Mouse (Mus musculus): ENCODE measurements around the gene Nphs2.
"Not testable (repeated sequence)": the region's sequence is repeated elsewhere in the genome, so short reads cannot be mapped to it uniquely, and the experiment has no call there.

Nphs2 gene

DNA sequence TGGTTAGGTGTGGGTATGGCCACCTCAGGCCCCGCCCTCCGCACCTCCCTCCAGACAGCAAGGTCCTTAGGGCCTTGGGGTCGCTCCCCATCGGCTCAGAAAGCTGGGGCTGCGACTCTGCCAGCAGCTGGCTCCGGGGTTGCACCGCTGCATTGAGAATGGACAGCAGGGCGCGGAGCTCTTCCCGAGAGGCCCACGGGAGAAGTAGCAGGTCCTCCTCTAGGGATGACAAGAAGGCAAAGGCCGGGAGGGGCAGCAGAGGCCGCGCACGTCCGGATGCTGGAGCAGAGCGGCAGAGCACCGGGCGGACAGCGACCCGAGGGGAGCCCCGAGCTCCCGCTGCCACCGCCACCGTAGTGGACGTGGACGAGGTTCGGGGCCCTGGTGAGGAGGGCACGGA, at the start of gene Nphs2:
Gene Nphs2 (plus strand): TSS at position 98 of the 400 bp plus-strand sequence.
- in situ Hi-C loops (cut with MseI, MboI) = no loop called here

DNA sequence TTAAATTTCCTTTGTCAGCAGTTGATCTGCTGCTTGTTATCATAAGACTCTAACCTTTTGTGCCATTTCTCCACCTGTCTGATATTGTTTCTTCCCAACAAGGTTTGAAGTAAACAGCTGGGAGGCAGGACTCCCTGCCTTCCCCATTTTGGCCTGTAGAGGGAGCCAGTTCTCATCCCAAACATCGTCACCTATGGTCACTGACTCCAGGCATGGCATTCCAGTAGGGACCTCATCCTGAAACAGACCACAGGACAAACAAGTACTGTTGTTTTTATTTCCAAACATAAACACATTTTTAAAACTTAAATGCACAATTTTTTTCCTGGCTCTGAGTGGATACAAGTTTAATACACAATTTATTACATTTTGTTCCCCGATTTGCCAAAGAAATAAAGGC, 47.2 kb upstream of the Nphs2 start:
- in situ Hi-C loops (cut with MseI, MboI) = no loop called here

DNA sequence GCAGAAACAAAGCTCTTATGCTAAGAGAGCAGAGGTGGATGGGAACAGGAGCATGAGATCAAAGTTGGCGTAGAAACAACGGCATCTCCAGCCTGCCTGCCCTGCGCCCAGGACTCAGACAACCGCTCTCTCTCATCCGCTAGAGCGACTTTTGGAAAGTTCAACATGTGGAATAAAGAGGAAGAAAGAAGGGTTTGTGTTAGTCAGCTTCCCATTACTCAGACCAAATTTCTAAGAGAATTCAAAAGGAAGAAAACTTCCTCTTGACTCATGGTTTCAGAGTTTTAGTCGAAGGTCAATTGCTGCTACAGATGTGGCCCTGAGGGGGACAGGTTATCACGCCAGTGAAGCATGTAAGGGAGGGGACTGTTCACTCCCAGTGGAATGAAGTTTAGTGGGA, 46.6 kb upstream of the Nphs2 start:
- in situ Hi-C loops (cut with MseI, MboI) = no loop called here

DNA sequence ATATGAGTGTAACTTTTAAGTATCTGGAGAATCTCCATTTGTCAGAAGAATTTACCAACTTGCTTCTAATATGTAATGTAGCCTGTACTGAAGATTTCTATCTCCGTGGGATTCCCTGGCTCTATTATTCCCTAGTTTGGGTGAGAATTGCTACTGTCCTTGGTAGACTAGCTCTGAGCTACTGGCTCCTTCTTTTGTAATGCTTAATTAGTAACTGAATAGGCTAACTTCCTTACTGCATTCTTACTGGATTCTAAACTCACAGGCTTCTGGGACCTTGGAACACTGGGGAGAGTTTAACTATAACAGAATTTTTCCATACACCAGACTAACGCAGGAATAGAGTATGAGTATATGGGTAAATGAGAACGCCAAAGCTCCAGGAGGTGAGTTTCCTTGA, 42.0 kb upstream of the Nphs2 start:
- in situ Hi-C loops (cut with MseI, MboI) = not testable (repeated sequence)

DNA sequence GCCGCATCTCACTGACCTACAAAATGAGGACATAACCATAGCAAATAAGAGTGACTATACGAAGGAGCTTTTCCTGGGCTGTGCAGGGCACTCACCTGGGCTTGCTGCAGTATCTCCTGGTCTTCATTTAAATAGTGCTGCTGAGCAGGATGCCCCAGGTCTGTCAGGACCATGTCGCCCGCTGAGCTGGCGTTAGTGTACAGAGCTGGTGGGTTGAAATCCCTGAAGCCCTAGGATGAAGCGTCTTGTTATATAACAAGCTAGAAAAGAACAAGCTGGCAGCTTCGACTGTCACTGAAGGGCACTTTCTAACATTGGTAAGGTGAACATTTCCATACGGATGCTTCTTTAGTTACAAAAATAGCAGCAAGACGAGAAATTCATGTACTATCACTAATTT, 40.1 kb upstream of the Nphs2 start:
- in situ Hi-C loops (cut with MseI, MboI) = no loop called here

DNA sequence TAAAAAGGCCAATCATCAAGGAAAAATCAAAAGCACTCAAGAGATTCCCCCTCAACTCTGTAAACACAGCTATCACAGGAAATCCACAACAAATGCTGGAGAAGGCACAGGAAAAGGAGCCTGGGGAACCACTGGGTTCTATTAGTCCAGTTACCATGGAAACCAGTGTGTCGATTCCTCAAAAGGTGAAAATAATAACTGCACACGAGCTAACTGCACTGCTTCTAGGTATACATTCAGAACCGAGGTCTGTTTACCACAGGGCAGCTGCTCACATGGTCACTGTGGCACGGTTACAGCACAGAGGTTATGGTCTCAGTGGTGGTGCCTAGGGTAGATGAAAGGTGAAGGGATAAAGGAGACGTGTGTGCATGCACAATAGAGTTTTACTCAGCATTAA, 38.9 kb upstream of the Nphs2 start:
- in situ Hi-C loops (cut with MseI, MboI) = no loop called here

DNA sequence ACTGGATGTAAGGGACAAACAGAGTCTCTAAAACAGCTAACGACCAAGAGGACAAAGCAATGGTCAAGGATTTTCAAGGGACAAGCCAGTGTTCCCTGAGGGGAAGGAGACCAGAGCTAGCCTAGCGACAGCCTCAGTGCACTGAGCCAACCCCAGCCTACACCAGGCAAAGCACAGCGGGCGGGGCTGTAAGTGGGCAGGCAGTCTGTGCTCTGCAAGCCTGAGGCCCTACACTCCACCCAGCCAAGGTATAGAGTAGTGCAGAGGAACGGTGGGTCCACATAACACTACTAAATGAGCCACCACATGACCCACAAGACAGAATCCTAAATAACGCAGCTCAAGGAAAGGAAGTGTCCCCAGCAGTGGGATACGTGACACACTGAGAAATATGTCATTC, 36.9 kb upstream of the Nphs2 start:
- in situ Hi-C loops (cut with MseI, MboI) = no loop called here

DNA sequence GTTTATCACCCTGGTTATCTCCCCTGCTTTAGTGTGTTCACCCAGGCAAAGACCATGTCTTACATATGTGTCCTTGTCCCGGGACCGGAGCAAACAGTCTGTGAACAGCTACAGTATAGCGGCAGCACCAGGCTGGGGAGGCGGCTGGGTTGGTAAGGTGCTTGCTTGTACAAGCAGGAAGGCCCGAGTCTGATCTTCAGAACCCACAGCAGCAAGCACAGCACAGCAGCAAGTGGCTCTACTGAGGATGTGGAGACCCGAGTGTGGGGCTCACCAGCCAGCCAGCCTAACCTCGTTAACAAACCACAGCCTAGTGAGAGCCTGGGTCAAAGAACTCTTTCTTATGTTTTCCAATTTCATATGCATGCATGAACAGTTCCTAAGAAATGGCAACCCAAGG, 30.4 kb upstream of the Nphs2 start:
- in situ Hi-C loops (cut with MseI, MboI) = no loop called here

DNA sequence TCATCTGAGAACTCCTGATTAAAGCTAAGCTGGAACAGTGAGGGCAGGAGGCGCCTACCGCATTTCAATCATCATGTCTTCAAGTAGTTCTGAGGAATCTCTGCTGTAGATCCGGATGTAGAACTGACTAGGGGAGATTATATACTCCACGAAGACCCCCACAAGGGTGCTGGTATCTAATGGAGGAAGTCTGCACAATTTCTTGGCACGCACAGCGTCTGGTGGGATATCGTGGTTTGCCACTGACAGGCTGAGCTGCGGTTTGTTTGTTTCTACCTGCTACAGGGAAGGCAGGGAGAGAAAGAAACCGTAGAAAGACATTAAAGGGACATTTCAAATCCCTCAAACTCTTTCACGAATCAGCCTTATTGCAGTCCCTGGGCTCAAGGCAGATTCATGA, 26.3 kb upstream of the Nphs2 start:
- in situ Hi-C loops (cut with MseI, MboI) = no loop called here

DNA sequence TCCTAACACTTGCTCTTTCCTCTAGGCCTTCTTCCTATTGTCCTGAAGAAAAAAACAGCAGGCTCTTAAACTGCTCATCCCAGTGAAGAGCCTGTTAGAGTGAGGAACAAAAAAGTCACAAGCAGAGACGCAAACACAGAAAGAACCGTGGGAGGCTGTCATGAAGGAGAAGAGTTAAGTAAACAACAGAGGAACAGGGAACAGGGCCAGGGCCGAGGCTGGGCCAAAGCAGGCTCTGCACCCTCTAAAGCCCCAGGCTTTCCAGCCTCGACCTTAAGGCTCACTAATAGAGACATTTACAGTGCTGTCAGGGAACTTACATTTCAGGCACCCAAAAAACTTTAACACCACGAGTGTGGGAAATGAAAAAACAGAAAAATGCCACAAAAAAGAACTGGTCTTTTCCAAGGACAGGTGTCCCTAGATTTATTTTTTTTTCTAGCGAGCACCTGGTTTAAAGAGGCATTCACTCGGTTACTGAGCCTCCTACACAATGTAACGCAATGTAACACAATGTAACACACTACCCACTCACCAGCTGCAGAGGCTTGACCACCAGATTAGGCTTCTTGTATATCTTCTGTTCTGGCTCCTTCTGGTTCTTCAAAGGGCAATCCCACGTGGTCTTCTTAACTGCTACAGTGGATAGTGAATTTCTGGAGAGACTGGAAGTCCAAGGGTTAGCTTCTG, 25.5 kb upstream of the Nphs2 start:
- in situ Hi-C loops (cut with MseI, MboI) = no loop called here

DNA sequence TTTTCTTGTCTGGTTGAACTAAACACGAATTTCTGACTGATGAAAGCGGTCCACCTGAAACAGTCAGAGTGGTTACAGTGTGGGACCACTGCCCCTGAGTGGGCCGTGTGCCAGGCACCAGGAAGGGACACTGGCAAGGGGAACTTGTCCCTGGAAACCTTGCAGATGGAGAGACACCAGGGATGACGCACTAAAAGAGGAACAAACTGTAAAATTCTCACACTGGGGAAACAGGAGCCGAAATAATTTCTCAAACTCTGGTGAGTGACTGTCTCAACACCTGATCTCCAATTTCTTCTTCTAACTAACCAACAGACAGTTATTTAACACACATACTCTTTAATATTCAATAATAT, 25.0 kb upstream of the Nphs2 start:
- in situ Hi-C loops (cut with MseI, MboI) = no loop called here

DNA sequence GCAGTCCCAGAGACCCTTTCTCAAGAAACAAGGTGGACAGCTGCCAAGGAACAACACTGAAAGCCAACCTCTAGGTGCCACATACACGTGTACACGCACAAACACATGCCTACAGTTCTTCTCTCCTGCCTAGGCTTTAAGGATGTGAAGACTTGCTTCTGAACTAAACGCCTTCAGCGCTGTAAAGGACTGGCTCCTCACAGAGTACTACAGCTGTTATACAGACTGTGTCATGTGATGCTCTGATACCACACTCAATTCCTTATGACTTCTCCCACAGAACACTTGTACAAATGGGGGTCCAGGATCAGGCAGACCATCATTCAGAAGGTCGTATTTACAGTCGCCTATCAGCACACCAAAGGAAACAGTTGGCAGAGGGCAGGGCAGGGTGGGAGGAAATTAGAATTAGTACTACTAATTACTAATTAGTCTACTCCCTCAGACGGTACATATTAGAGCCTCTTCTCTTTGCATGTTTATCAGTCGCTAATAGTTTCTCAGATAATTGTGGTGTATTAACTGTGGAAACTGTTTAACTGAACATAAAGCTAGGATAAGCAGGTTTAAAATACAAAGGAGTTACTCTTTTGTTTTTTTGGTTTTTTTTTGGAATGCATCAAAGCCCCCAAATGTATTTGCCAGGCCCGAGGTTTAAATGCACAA, 21.8 kb upstream of the Nphs2 start:
- in situ Hi-C loops (cut with MseI, MboI) = no loop called here

DNA sequence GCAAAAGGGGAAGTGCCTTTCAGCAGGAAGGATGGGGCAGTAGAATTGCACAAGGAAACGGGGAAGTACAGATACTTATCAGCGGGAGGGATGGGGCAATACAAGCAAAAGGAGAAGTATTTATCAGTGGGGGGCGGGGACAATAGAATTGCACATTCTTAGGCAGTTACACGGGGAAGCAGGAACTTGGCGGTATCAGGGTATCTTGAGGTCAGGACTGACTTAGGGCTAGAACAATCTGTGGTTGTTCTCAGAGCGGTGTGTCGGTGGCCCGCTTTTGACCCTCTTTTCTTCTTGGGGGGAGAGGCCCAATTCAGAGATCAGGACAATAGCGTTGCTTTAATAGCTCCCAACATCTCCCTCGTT, 21.3 kb upstream of the Nphs2 start:
- in situ Hi-C loops (cut with MseI, MboI) = not testable (repeated sequence)

DNA sequence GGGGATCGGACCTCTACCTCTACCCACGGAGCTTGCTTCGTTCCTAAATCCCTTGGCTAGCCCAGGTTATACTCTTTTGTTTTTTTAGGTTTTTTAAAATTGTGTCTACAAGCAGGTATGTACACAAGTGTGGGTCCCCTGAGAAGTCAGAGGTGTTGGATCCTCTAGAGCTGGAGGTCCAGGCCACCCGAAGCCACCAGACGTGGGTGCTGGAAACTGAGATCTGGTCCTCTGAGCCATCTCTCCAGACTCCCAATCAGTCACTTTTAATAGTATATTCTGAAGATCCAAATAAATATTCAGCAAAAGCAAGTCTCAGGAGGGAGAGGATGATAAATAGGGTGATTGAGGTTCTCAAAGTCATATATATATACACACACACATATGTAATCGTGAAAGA, 20.5 kb upstream of the Nphs2 start:
- in situ Hi-C loops (cut with MseI, MboI) = no loop called here

DNA sequence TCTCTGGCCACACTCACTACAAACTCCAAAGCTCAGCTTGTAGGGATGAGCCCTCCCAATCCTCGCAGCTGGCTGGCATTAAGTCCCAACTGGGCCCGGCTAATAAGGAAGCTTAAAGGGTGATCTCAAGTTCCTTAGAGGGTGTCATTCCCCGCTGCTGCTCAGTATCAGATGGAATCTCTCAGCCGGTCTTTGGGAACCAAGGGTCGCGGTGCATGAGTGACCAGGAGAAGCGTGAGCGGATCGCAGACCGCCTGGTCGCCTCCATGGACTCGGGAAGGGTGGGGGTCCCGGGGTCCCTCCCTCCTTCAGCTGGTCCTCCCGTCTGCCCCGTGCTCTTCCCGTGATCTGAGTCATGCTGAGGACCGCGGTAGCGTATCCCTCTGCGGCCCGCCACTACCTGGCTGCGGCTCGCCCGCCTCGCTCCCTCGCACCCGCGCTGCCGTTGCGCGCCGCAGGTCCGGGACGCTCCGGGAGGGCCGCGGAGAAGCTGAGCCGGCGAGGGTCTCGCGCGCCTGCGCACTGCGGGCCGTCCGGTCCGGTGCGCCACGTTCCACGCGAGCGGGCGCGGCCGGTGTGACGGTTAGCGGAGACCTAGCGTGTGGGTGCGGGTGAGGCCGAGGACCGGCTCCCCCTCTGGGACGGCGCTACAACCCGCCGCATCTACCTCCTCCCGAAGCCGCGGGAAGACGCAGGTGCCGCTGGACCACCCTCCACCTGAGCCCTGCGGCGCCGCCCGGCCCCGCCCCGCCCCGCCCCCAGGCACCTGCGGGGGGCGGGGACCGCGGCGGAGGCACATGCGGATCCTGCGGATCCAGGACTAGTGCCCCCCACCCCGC, 7.4 kb upstream of the Nphs2 start, which contains the start of gene Tdrd5:
Gene Tdrd5 (minus strand): TSS at position 754 of the 839 bp plus-strand sequence.
- in situ Hi-C loops (cut with MseI, MboI) = no loop called here

DNA sequence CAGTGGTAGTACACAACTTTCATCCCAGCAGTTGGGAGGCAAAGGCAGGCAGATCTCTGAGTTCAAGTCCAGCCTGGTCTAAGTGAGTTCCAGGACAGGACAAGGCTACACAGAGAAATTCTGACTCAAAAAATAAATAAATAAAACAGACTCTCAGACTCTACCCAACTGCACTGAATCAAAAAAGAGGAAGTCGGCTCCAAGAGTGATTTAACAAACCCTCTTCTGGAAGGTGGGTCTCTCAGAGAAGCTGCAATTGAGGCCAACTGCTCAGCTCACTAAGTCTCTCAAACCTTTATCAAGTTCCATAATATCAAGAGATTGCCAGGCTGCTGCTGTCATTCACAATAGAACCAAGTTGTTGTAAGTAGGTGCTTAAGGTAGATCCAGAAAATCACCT, 1.9 kb upstream of the Nphs2 start:
- in situ Hi-C loops (cut with MseI, MboI) = no loop called here

DNA sequence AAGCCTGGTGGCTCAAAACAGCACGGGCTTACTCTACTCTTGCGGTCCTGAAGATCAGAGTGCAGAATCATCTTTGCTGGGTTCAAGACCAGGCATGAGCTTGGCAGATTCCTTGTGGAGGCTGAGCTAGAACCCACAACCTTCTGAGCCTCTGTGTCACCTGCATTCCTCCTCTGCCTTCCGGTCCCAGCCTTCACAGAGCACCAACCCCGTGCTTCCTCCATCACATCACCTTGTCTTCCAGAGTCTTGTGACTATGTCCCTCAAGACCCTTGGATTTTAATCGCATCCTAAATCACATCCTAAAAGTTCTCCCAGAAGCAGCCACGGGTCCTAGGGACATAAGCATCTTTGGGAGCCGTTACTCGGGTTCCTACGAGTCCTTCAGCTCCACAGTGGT, 12.6 kb downstream of the Nphs2 start:
- in situ Hi-C loops (cut with MseI, MboI) = no loop called here

DNA sequence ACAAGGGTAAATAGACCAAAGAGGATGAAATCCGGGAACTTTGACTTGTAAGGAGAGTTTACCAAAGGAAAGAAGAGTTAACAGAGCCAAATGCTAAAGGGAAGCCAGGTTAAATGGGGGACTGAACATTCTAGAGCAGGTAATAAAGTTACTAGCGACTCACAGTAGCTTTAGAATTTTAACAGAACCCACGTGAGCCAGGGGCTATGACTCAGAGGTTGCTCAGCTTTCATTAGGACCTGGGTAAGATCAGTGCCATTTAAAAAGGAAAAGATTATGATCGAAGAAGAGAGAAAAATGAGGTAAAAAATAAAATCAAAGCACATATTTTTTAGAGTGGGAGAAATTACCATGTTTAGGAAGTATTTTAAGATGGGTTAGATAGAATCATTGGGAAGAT, 30.3 kb downstream of the Nphs2 start:
- in situ Hi-C loops (cut with MseI, MboI) = no loop called here

DNA sequence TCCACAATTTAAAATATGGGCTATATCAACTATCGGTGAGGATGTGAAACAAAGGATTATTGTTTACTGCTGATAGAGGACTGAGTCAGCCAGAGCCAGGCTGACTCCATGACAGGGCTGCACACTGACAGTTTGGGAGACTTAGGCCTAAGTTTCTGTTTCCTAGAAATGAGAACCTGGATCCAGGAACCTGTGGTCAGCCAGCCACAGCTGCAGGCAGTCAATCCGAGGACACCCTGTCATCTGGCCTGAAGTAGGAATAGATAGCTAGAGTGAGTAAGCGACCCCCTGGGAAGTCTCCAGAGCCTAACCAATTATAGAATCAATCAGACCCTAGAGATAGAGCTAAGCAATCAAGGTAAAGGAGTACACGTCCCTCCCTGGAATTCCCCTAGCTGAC, 33.9 kb downstream of the Nphs2 start:
- in situ Hi-C loops (cut with MseI, MboI) = no loop called here

DNA sequence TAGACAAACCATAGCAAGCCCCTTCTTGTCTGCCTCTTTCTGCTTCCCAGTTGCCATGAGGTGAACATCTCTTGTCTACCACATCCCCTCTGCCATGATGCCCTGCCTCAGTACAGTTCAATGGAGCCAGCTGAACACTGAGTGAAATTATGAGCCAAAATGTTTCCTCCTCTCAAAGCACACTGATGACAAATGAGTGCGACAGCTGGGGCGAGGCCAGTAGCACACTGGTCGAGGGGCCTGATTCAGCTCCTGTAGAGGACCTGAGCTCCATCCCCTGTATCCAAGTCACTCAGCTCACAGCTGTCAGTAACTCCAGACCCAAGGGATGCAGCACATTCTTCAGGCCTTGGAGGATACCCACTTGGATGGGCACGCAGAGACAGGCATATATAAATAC, 35.1 kb downstream of the Nphs2 start:
- in situ Hi-C loops (cut with MseI, MboI) = no loop called here

DNA sequence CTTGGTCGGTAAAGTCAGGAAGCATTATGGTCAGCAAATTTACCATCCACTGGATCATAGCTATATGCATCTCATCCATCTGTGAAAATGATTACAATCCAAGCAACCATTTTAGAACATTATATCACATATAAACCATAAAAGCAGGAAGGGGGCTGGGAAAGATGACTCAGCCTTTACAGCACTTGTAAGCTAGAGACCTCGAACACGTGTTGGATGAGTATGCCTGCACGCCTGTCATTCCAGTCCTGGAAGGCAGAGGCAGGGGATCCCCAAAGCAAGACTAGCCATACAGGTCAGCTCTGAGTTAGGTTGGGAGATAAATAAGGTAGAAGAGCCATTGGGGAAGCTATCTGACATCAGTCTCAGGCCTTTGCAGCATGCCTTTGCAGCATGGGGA, 38.5 kb downstream of the Nphs2 start:
- in situ Hi-C loops (cut with MseI, MboI) = no loop called here

DNA sequence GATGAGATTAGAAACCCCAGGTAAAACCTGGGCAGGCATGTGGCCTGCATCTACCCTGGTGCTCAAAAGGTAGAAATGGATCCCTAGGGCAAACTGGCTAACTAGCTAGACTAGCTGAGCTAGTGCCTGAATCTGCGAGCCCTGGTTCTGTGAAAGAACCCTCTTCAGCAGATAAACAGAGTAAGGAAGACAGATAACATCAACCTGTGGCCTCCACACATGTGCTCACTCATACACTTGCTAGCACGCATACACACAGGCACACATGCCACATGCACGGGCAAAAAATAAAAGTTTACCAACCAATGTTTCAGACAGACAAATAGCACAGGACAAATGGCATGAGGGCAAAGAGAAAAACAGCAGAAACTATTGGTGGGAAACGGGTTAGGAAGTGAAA, 39.9 kb downstream of the Nphs2 start:
- in situ Hi-C loops (cut with MseI, MboI) = no loop called here

DNA sequence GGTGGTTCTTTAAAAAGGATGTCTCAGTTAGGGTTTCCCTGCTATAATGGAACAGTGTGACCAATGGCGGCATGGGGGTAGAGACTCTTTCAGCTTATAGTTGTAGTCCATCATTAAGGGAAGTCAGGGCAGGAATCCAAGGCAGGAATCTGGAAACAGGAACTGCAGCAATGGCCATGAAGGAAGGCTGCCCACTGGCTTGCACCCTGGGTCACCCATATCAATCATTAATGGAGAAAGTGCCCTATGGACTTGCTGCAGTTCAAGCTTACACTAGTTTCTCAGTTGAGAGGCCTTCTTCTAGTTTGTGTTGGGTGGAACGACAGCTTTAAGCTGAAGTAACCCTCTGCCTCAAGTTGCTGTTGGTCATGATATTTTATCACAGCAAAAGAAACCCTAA, 41.9 kb downstream of the Nphs2 start:
- in situ Hi-C loops (cut with MseI, MboI) = no loop called here
